Mouse (Mus musculus) layer of hippocampus, postnatal 14 days (tissue): Measurements from ENCODE around the gene Pkd1l2. TPM values are rescaled to one million over a fixed set of nuclear protein-coding genes. Genes with fewer than 3 reads are reported as not detected.

Source experiments
- DNase-seq, 2 experiments: peaks; one replicate each; pipeline ENCODE4 v3.0.0; 2021 to 2022; ENCODE audit warnings: low spot score in 2 of 2, mixed read lengths in 1 of 2
- total RNA-seq, 2 experiments: library from RNA; stranded (reverse); gene quantifications; 2 replicates each; pipeline ENCODE4 v1.2.3; 2021

Pkd1l2 gene
- total RNA-seq, 2 experiments from 2014 or later, result 0.14 TPM

GRCm38 (mm10) chr8:117087036-117087435 lies 4.8 kb upstream of the Pkd1l2 start:
- no peak for DNase-seq

GRCm38 (mm10) chr8:117085521-117085920 lies 3.3 kb upstream of the Pkd1l2 start:
- DNase-seq, result no peak

- DNase-seq, result no peak
These were observed 804 bp upstream of the Pkd1l2 start for GRCm38 (mm10) chr8:117082947-117083559.

- no peak for DNase-seq
These were observed 2.6 kb downstream of the Pkd1l2 start for GRCm38 (mm10) chr8:117079652-117080051.

GRCm38 (mm10) chr8:117078367-117078926 lies 3.8 kb downstream of the Pkd1l2 start:
- DNase-seq, result no peak

GRCm38 (mm10) chr8:117074350-117075182 lies 7.7 kb downstream of the Pkd1l2 start:
- no peak for DNase-seq

GRCm38 (mm10) chr8:117069708-117070107 lies 12.5 kb downstream of the Pkd1l2 start:
- DNase-seq, result no peak

DNA sequence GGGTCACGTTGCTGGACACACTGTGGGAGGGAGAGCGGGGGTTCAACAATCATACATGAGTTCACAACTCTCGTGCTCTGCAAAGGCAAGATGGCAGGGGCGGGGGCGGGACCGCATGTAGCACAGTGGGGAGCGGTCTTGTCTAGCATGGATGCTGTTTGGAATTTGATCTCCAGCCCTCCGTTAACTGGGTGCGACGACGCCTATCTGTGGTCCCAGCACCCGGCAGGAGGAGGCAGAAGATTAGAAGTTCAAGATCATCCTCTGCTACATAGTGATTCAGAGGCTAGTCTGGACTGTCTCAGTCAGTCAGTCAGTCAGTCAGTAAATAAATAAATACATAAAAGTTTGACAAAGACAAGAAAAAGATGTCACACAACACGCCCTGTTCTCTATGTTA lies 14.0 kb downstream of the Pkd1l2 start:
- no peak for DNase-seq

- no peak for DNase-seq
These were observed 14.9 kb downstream of the Pkd1l2 start for GRCm38 (mm10) chr8:117067396-117067795.

DNA sequence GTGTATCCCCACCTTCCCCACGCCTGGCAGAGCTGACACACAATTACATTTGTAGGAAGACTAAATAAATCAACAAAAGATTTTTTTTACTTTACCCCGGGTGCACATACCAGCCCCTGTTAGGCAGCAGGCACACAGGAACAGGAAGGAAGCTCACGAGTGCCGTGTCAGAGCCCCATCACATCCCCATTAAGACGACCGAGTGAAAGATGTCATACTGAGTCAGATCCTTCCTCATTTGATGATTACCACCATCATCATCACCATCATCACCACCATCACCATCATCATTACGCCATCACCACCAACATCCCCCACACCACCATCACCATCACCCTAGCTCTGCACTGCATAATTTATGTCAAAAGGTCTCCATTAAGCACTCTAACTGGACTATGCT lies 15.3 kb downstream of the Pkd1l2 start:
- no peak for DNase-seq

- DNase-seq, result peak in 1 of 2 experiments; percentile 24
These were observed 20.9 kb downstream of the Pkd1l2 start for GRCm38 (mm10) chr8:117061180-117061880.

- no peak for DNase-seq
These were observed 21.9 kb downstream of the Pkd1l2 start for GRCm38 (mm10) chr8:117060306-117060705.

DNA sequence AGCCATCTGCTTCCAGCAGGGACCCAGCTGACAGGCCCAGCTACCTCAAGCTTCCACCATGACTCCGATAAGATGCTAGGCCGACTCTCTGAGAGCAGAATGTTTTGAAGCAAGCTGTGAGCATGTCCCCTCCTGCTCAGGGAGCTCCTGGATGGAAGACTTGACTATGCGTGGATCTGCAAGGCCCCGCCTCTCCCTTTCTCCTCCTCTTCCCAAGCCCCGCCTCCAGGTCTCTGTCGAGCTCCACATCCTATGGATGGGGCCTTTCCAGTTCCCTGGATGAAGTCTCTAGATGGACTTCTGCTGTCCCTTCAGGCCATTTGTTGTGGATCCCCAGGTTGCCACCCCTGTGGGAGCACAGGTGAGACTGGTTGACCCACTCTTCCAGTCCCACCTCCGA lies 23.2 kb downstream of the Pkd1l2 start:
- no peak for DNase-seq

DNA sequence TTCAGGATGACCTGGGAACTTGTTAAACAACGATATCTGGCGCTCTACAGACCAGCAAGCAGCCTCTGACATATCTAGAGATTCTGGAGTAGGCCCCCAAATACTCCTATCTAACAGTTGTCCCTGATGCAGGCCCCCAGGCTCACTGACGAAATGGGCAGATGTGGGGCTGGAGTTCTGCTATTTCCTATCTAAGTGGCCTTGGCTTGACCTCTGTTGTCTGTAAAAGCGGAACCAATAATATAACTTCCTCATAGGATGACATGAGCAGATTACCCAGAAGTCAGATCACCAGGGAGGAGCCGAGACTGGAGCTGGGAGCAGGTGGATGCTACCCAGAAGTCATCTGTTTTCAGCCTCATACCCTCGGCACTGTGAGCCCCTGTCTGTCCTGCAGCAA lies 27.2 kb downstream of the Pkd1l2 start:
- DNase-seq, result no peak

- no peak for DNase-seq
These were observed 28.1 kb downstream of the Pkd1l2 start for GRCm38 (mm10) chr8:117054146-117054545.

- DNase-seq, result no peak
These were observed 28.8 kb downstream of the Pkd1l2 start for GRCm38 (mm10) chr8:117053135-117054079.

- DNase-seq, result no peak
These were observed 30.9 kb downstream of the Pkd1l2 start for GRCm38 (mm10) chr8:117051316-117051715.

- DNase-seq, result no peak
These were observed 31.5 kb downstream of the Pkd1l2 start for GRCm38 (mm10) chr8:117050763-117051162.

GRCm38 (mm10) chr8:117049444-117049843 lies 32.8 kb downstream of the Pkd1l2 start:
- no peak for DNase-seq

GRCm38 (mm10) chr8:117043584-117043983 lies 38.7 kb downstream of the Pkd1l2 start:
- no peak for DNase-seq

DNA sequence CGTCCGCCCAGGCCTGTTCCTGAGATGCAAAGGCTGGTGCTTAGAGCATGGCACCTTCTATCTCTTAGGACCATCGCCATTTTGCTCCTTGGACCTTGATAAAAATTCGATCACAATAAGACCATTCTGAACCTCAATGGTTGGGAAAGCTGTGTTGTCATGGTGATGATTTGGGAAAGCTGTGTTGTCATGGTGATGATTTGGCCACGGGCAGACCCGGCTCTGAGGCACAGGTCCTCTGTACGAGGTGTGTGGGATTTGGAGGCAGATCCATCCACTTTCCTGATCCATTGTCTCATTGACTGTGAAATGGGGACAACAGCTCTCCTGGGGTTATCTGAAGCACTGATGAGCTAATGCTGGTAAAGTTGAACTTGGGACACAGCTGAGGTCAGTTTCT lies 42.4 kb downstream of the Pkd1l2 start:
- peak; percentile 8 to 16 for DNase-seq
